Mouse (Mus musculus) hindbrain, embryonic 11.5 days (tissue): ENCODE data around the gene Il9r. TPM values are rescaled to one million over a fixed set of nuclear protein-coding genes. Genes with fewer than 3 reads are reported as not detected.
A peak's percentile ranks its signal among the peaks of the same experiment; 100 is the strongest.

ENCODE experiments used
- ATAC-seq: fragments of 200-750 bp; cut with Nextera tagmentation; 2 replicates; pipeline ENCODE4 v1.8.0; 2017; ENCODE audit warnings: mild to moderate bottlenecking, moderate TSS enrichment, moderate library complexity; ENCODE audit not compliant: low FRiP score
- DNase-seq: peaks from one replicate; pipeline ENCODE4 v3.0.0-alpha.2; 2015; ENCODE audit warnings: low spot score
- H3K27ac ChIP-seq: fragments of 300-500 bp; sonication (generic); 2 replicates; pipeline ENCODE4 v1.5.1; 2014; ENCODE audit warnings: mild to moderate bottlenecking, low read depth, low read length
- H3K27me3 ChIP-seq: fragments of 300-500 bp; sonication (generic); 2 replicates; pipeline ENCODE4 v1.6.1; 2014; ENCODE audit warnings: mild to moderate bottlenecking, low read length, moderate library complexity, mixed read lengths; ENCODE audit not compliant: control insufficient read depth, insufficient read depth
- H3K36me3 ChIP-seq: fragments of 300-500 bp; sonication (generic); 2 replicates; pipeline ENCODE4 v1.6.1; 2014; ENCODE audit warnings: mild to moderate bottlenecking, low read length, moderate library complexity, mixed read lengths; ENCODE audit not compliant: control insufficient read depth, insufficient read depth
- H3K4me1 ChIP-seq: fragments of 300-500 bp; sonication (generic); replicated peaks from 2 replicates; pipeline ENCODE4 v1.6.1; 2014; ENCODE audit warnings: low read length, mixed read lengths; ENCODE audit not compliant: control insufficient read depth, insufficient read depth
- H3K4me2 ChIP-seq: fragments of 300-500 bp; sonication (generic); replicated peaks from 2 replicates; pipeline ENCODE4 v1.6.1; 2014; ENCODE audit warnings: mild to moderate bottlenecking, low read depth, low read length
- H3K4me3 ChIP-seq: fragments of 300-500 bp; sonication (generic); 2 replicates; pipeline ENCODE4 v1.5.1; 2014; ENCODE audit warnings: low read depth, low read length
- H3K9ac ChIP-seq: fragments of 300-500 bp; sonication (generic); 2 replicates; pipeline ENCODE4 v1.6.1; 2014; ENCODE audit warnings: low read depth, low read length
- H3K9me3 ChIP-seq: fragments of 300-500 bp; sonication (generic); 2 replicates; pipeline ENCODE4 v1.6.1; 2016; ENCODE audit warnings: low read length; ENCODE audit not compliant: control insufficient read depth
- WGBS: fragments of 180-500 bp; shearing (Covaris S2); extraction: QIAGEN DNeasy Blood & Tissue Kit; methylation state at CpG from one replicate; pipeline ENCODE4 v1.1.7; 2014; 5-methylcytosine and 5-hydroxymethylcytosine counted together
- polyA plus RNA-seq: library from polyadenylated mRNA; unstranded; fragments of >200 nt; fragmentation: Nextera tagmentation; extraction: Ambion mirVana; gene quantifications from 2 replicates; pipeline ENCODE4 v1.2.1, GENCODE M21; 2014

Il9r gene
- polyA plus RNA-seq, 1 experiment from 2014 or later, result not detected

DNA sequence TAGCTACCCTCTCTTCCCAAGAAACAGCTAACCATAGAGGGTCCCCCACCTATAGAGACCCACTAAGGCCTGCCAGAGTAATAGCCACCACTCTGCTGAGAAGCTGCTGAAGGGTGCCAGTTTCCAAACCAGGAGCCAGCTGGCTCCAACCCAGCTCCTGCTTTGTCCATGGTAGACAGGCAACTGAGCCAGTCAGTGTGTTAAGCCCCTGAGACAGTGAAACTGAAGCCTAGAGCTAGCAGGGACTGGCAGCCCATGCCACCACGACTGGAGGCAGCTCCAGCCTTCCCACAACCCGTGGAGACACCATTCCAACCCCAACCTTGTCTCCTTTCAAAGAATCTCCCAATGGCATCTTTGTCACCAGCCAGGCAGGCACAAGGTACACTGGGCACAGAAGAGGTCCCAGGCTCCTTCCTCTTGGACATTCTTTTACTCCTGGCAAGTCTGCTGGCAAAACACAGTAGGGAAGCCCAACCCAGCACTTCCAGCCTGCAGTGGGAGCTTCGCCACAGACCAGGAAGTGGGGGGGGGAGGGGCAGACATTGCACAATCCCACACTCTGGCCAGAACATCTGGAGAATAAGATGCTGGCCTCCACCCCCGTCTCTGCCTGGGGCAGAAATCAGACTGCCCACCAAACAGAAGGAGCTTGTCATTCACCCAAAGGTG is 24.5 kb upstream of the Il9r start:
- Histone ChIP-seq H3K27me3 (peaks cover 4% of the 10 kb centered on the region; the same call in 1 of the 2 replicates), H3K9ac (no peak overlapping the region), H3K4me1 (peaks cover 6% of the 10 kb centered on the region; the same call in 1 of the 2 replicates), H3K4me3 (no peak overlapping the region), H3K36me3 (no peaks in the 10 kb centered on the region), H3K9me3 (no peaks in the 10 kb centered on the region), H3K27ac (peak overlapping the region; percentile 30; the same call in 1 of the 2 replicates), H3K4me2 (no peak overlapping the region)
- 39% methylated on average over 4 of the region's 4 CpGs for WGBS
- no peak for ATAC-seq
- DNase-seq, result peak; percentile 33

- no peaks in the 10 kb centered on the region for H3K9me3 ChIP-seq
- no peaks in the 10 kb centered on the region for H3K36me3 ChIP-seq
- peaks cover 4% of the 10 kb centered on the region; the same call in 1 of the 2 replicates for H3K27me3 ChIP-seq
- H3K4me3 ChIP-seq, result no peak overlapping the region
- ATAC-seq (no peak), DNase-seq (no peak)
- no peak overlapping the region for H3K27ac ChIP-seq
- no peak overlapping the region for H3K9ac ChIP-seq
- H3K4me2 ChIP-seq, result no peak overlapping the region
- 67% methylated on average over 4 of the region's 4 CpGs for WGBS
- peaks cover 10% of the 10 kb centered on the region; the same call in 1 of the 2 replicates for H3K4me1 ChIP-seq
Observed at GRCm38 (mm10) chr11:32223297-32223967, 23.4 kb upstream of the Il9r start.

GRCm38 (mm10) chr11:32222570-32223194 is 22.6 kb upstream of the Il9r start:
- WGBS, result 9% methylated on average over 21 of the region's 21 CpGs
- ATAC-seq, result no peak
- Histone ChIP-seq H3K4me3 (peak overlapping the region; percentile 76), H3K4me1 (peaks cover 10% of the 10 kb centered on the region; the same call in 1 of the 2 replicates), H3K9ac (no peak overlapping the region; the same call in 1 of the 2 replicates), H3K4me2 (peak overlapping the region; percentile 100), H3K27me3 (peaks cover 4% of the 10 kb centered on the region; the same call in 1 of the 2 replicates), H3K36me3 (no peaks in the 10 kb centered on the region), H3K27ac (no peak overlapping the region), H3K9me3 (no peaks in the 10 kb centered on the region)
- peak; percentile 37 for DNase-seq

DNA sequence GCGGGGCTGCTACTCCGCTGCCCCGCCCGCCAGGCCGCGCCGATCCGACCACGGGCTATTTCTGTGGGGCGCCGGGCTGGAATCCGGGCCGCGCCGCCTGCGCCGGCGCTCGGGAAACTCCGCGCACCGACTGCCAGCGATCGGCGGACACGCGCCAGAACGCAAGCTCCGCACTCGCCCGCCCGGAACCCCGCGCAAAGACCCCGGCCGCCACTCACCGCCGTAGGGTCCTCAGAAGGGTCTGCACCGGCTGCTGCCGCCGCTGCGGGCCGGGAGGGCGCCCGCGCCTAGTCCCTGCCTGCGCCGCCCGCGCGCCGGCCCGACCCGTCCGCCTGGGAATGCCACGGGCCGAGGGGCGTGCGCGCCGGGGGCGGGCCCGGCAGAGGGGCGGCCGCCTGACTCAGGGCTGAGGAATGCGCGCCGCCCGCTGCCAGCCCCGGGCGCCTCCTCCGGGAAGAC is 21.9 kb upstream of the Il9r start, which contains the start of gene Rhbdf1:
Gene Rhbdf1 (minus strand): TSS at position 350 of the 459 bp plus-strand sequence.
- peaks cover 8% of the 10 kb centered on the region; the same call in 1 of the 2 replicates for H3K4me1 ChIP-seq
- peaks cover 4% of the 10 kb centered on the region; the same call in 1 of the 2 replicates for H3K27me3 ChIP-seq
- peak within 1 kb of the TSS; percentile 56 for H3K27ac ChIP-seq
- H3K4me2 ChIP-seq, result peak within 1 kb of the TSS; percentile 100
- DNase-seq (peak; percentile 71), ATAC-seq (peak; percentile 37; the same call in 1 of the 2 replicates)
- peak within 1 kb of the TSS; percentile 76 for H3K4me3 ChIP-seq
- no peaks in the 10 kb centered on the region for H3K36me3 ChIP-seq
- under 1% methylated on average over 62 of the region's 72 CpGs for WGBS
- H3K9ac ChIP-seq, result peak within 1 kb of the TSS; percentile 85
- H3K9me3 ChIP-seq, result no peaks in the 10 kb centered on the region

- peaks cover 6% of the 10 kb centered on the region; the same call in 1 of the 2 replicates for H3K4me1 ChIP-seq
- no peaks in the 10 kb centered on the region for H3K9me3 ChIP-seq
- peak overlapping the region; percentile 100 for H3K4me2 ChIP-seq
- H3K27ac ChIP-seq, result peak overlapping the region; percentile 56
- peak; percentile 73 for DNase-seq
- no peaks in the 10 kb centered on the region for H3K36me3 ChIP-seq
- peak overlapping the region; percentile 85 for H3K9ac ChIP-seq
- under 1% methylated on average over 43 of the region's 46 CpGs for WGBS
- peak overlapping the region; percentile 76 for H3K4me3 ChIP-seq
- peaks cover 4% of the 10 kb centered on the region; the same call in 1 of the 2 replicates for H3K27me3 ChIP-seq
- ATAC-seq, result peak; percentile 52
Observed at GRCm38 (mm10) chr11:32221225-32221950, 21.3 kb upstream of the Il9r start.

DNA sequence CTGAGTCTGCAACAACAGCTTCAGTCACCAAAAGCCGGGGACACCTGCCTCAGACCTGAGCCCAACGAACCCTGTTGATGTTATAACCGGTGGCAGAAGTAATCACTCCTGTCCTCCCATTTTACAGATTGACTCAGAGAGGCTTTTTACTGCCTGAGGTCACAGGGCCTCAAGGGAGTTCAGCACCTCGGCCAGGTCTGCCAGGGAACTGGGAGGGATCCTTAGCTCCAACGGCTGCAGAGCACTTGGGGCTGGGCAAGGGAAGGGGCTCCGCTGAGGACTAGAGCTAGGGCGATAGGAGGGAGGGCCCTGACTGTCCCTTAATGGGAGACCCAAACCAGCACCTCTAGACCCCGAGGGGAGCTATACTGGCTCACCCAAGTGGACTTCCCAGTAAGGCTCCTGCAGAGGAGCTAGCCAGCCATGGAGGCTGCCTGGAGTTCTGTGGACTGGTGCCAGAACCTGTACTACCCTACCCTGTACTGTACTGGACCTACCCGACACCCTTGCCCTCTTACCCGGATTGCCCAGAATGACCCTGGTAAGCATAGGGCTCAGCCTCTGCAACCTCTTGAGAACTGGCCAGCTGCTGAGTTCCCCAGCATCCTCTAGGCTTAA is 20.6 kb upstream of the Il9r start:
- WGBS, result 30% methylated on average over 10 of the region's 10 CpGs
- Histone ChIP-seq H3K27ac (no peak overlapping the region), H3K9me3 (no peaks in the 10 kb centered on the region), H3K4me3 (peak overlapping the region; percentile 76), H3K27me3 (peaks cover 4% of the 10 kb centered on the region; the same call in 1 of the 2 replicates), H3K4me2 (peak overlapping the region; percentile 100), H3K36me3 (no peaks in the 10 kb centered on the region), H3K4me1 (peaks cover 6% of the 10 kb centered on the region; the same call in 1 of the 2 replicates), H3K9ac (peak overlapping the region; percentile 7; the same call in 1 of the 2 replicates)
- DNase-seq (no peak), ATAC-seq (no peak)

GRCm38 (mm10) chr11:32219287-32219686 is 19.2 kb upstream of the Il9r start:
- H3K4me3 ChIP-seq, result no peak overlapping the region
- DNase-seq (no peak), ATAC-seq (no peak)
- H3K4me2 ChIP-seq, result no peak overlapping the region
- H3K36me3 ChIP-seq, result no peaks in the 10 kb centered on the region
- no peaks in the 10 kb centered on the region for H3K9me3 ChIP-seq
- peaks cover 4% of the 10 kb centered on the region; the same call in 1 of the 2 replicates for H3K27me3 ChIP-seq
- 91% methylated on average over 10 of the region's 10 CpGs for WGBS
- H3K4me1 ChIP-seq, result peaks cover 6% of the 10 kb centered on the region; the same call in 1 of the 2 replicates
- no peak overlapping the region for H3K27ac ChIP-seq
- no peak overlapping the region for H3K9ac ChIP-seq
